Mouse (Mus musculus): Measurements from ENCODE around the gene Cyb5rl.

DNA sequence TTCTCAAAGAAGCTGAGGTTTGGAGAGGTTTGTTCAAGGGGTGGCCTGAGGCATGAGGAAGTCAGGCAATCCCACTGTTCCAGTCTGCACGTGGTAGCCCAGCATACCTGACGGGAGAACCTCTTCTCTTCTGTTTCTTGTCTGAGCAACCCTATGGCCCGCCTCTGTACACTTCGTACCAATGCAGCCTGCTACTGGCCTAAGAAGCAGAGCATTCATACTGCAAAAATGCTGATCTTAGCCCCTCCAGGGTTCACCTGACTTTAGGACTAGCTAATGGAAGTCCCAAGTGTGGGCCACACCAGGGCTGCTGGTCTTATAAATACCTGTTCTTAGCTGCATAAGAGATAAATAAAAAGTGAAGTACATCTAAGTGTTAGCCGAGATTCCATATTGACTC, 8.4 kb upstream of the Cyb5rl start:
- TF ChIP-seq CTCF (conservative IDR thresholded peaks at IDR 0.05; ENCODE audit: low read length) (no peak), NANOG (IDR thresholded peaks at IDR 0.05; ENCODE audit: borderline replicate concordance, low read length) (no peak)
